In the genomic region with DNA sequence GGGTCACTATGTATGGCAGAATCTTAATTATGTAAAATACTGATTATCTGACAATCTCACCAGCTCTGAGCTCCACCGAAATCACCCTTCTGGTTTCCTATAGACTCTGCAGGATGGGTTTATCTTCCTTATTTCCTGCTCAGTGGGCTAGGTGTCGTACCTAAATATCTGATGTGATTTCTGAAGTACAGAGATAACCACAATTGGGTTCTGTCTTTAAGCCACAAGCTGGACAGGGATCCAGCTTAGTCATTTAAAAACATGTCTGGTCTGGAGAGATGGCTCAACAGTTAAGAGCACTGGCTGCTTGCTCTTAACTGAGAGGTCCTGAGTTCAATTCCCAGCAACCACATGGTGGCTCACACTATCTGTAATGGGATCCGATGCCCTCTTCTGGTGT, we compare ENCODE assay signal across 29 mouse cellular contexts. TPM values are rescaled to one million over a fixed set of nuclear protein-coding genes. Genes with fewer than 3 reads are reported as not detected.
"Had no signal": no experiment of that assay in that cellular context is flagged by ENCODE, and none has a peak within 500 bp of the region (broad histone marks: within the 10 kb centered on the region; RNA-seq: fewer than 3 reads in every experiment).

No protein-coding gene starts in this region.

- H3K4me3 ChIP-seq: lung, embryonic 15.5 days; midbrain, embryonic 10.5 days; midbrain, embryonic 12.5 days; neural tube, embryonic 12.5 days had no signal

- DNase-seq: liver, postnatal 0 days; lung, adult 2 months; lung, postnatal 14 days; lung, postnatal 36 days; midbrain, embryonic 14.5 days; retina, postnatal 1 day; right cerebral cortex, adult 18-20 months; right cerebral cortex, postnatal 25 days; right cerebral cortex, postnatal 4 days; spleen, adult 18-20 months; thymus, adult 18-20 months; thymus, postnatal 14 days; thymus, postnatal 36 days had no signal

- H3K9ac ChIP-seq: liver, postnatal 0 days; lung, embryonic 15.5 days; midbrain, embryonic 12.5 days; neural tube, embryonic 12.5 days had no signal

- H3K27me3 ChIP-seq: lung, embryonic 15.5 days; midbrain, embryonic 12.5 days; neural tube, embryonic 12.5 days had no signal

- H3K36me3 ChIP-seq: lung, embryonic 15.5 days; midbrain, embryonic 10.5 days; midbrain, embryonic 12.5 days; neural tube, embryonic 12.5 days had no signal

- H3K9me3 ChIP-seq: lung, embryonic 15.5 days; midbrain, embryonic 10.5 days; midbrain, embryonic 12.5 days; neural tube, embryonic 12.5 days had no signal

- H3K4me2 ChIP-seq: lung, embryonic 15.5 days; midbrain, embryonic 12.5 days; neural tube, embryonic 12.5 days had no signal

- H3K27ac ChIP-seq: lung, embryonic 15.5 days; macrophage; midbrain, embryonic 10.5 days; midbrain, embryonic 12.5 days; neural tube, embryonic 12.5 days had no signal

- H3K4me1 ChIP-seq: midbrain, embryonic 10.5 days; midbrain, embryonic 12.5 days; neural tube, embryonic 12.5 days had no signal

- ATAC-seq: liver, postnatal 0 days; lung, postnatal 0 days; midbrain, embryonic 16.5 days had no signal

RNA-seq across cellular contexts. Expression of a gene that starts 16.8 kb away (rescaled TPM):
- total RNA-seq: megakaryocyte, adult 5-6 weeks; megakaryocyte-erythroid progenitor cell, adult 5-6 weeks; monocyte, adult 5-6 weeks; neutrophil, adult 5-6 weeks had no signal
- polyA plus RNA-seq: liver, postnatal 0 days; lung, adult 2 months; lung, embryonic 15.5 days; lung, postnatal 0 days; macrophage; midbrain, embryonic 10.5 days; midbrain, embryonic 12.5 days; midbrain, embryonic 14.5 days; midbrain, embryonic 16.5 days; neural tube, embryonic 12.5 days; neural tube, embryonic 14.5 days; small intestine, adult 2 months; stomach, embryonic 14.5 days; stomach, embryonic 16.5 days; thymus, postnatal 0 days had no signal

RNA-seq across cellular contexts. Expression of a gene that starts 36.8 kb away (rescaled TPM):
- total RNA-seq: megakaryocyte, adult 5-6 weeks; megakaryocyte-erythroid progenitor cell, adult 5-6 weeks; monocyte, adult 5-6 weeks; neutrophil, adult 5-6 weeks had no signal
